Mouse (Mus musculus): ENCODE results near the gene Ceacam12. TPM values are rescaled to one million over a fixed set of nuclear protein-coding genes. Genes with fewer than 3 reads are reported as not detected.
"Not testable (repeated sequence)": the region's sequence is repeated elsewhere in the genome, so short reads cannot be mapped to it uniquely, and the experiment has no call there.

Ceacam12 gene
- polyA plus RNA-seq (2015; fragmentation: Nextera tagmentation; extraction: Ambion mirVana), result not detected in 2 replicates

- ATAC-seq (no peak), DNase-seq (ENCODE audit: low spot score) (no peak)
- Histone ChIP-seq H3K4me3 (ENCODE audit: low read depth, low read length) (no peak within 1 kb of the TSS), H3K4me2 (replicated peaks; ENCODE audit: low read depth, low read length) (no peak within 1 kb of the TSS), H3K9ac (replicated peaks; ENCODE audit: low read depth) (no peak within 1 kb of the TSS), H3K27me3 (replicated peaks; ENCODE audit: insufficient read depth, low read length) (no peaks in the 10 kb centered on the region), H3K4me1 (ENCODE audit: insufficient read depth, low read depth, low read length) (no peaks in the 10 kb centered on the region), H3K9me3 (ENCODE audit: low read length) (peaks cover 11% of the 10 kb centered on the region), H3K27ac (ENCODE audit: low read length) (no peak within 1 kb of the TSS), H3K36me3 (ENCODE audit: insufficient read depth, low read length) (no peaks in the 10 kb centered on the region)
- TF ChIP-seq CTCF (IDR thresholded peaks at IDR 0.05), result no peak
- WGBS, result 60% methylated on average over 1 of the region's 1 CpGs
Measured at GRCm38 (mm10) chr7:18065629-18066028, at the start of gene Ceacam12. Ceacam12 (plus strand) TSS chr7:18065929.

- not testable (repeated sequence) for H3K27ac ChIP-seq (ENCODE audit: low read length); ATAC-seq; H3K9me3 ChIP-seq (ENCODE audit: low read length); H3K36me3 ChIP-seq (ENCODE audit: insufficient read depth, low read length); H3K27me3 ChIP-seq (replicated peaks; ENCODE audit: insufficient read depth, low read length); H3K4me3 ChIP-seq (ENCODE audit: low read depth, low read length); H3K4me1 ChIP-seq (ENCODE audit: insufficient read depth, low read depth, low read length); H3K4me2 ChIP-seq (replicated peaks; ENCODE audit: low read depth, low read length); DNase-seq (ENCODE audit: low spot score); H3K9ac ChIP-seq (replicated peaks; ENCODE audit: low read depth)
- WGBS, result 53% methylated on average over 1 of the region's 1 CpGs
Measured at GRCm38 (mm10) chr7:18073821-18074220, 8.1 kb downstream of the Ceacam12 start.

GRCm38 (mm10) chr7:18100785-18101184 is 35.1 kb downstream of the Ceacam12 start:
- H3K27ac ChIP-seq (ENCODE audit: low read length), result no peak overlapping the region
- no peak overlapping the region for H3K9ac ChIP-seq (replicated peaks; ENCODE audit: low read depth)
- H3K4me2 ChIP-seq (replicated peaks; ENCODE audit: low read depth, low read length), result no peak overlapping the region
- H3K4me1 ChIP-seq (ENCODE audit: insufficient read depth, low read depth, low read length), result no peaks in the 10 kb centered on the region
- ATAC-seq, result no peak
- no peaks in the 10 kb centered on the region for H3K9me3 ChIP-seq (ENCODE audit: low read length)
- TF ChIP-seq CTCF (IDR thresholded peaks at IDR 0.05), result no peak
- no peak for TF ChIP-seq EP300 (IDR thresholded peaks at IDR 0.05)
- WGBS, result 42% methylated on average over 2 of the region's 2 CpGs
- no peak for DNase-seq (ENCODE audit: low spot score)
- H3K4me3 ChIP-seq (ENCODE audit: low read depth, low read length), result no peak overlapping the region
- H3K36me3 ChIP-seq (ENCODE audit: insufficient read depth, low read length), result no peaks in the 10 kb centered on the region
- no peaks in the 10 kb centered on the region for H3K27me3 ChIP-seq (replicated peaks; ENCODE audit: insufficient read depth, low read length)

Small RNAs within 50 kb of the gene (microRNA-seq; reads per million reads assigned to microRNA genes)
- not detected for gene Gm22414

Other genes starting within 250 kb of the Ceacam12 start
- not detected in 2 replicates for gene Gm5155, start 194.2 kb upstream of the Ceacam12 start, polyA plus RNA-seq (2015; fragmentation: Nextera tagmentation; extraction: Ambion mirVana)
- gene Ceacam11, start 93.8 kb upstream of the Ceacam12 start, polyA plus RNA-seq (2015; fragmentation: Nextera tagmentation; extraction: Ambion mirVana), result not detected in 2 replicates
- not detected in 2 replicates for gene Ceacam13, start 56.0 kb upstream of the Ceacam12 start, polyA plus RNA-seq (2015; fragmentation: Nextera tagmentation; extraction: Ambion mirVana)
- gene Igfl3, start 110.6 kb downstream of the Ceacam12 start, polyA plus RNA-seq (2015; fragmentation: Nextera tagmentation; extraction: Ambion mirVana), result not detected in 2 replicates
- gene Mill1, start 179.4 kb downstream of the Ceacam12 start, polyA plus RNA-seq (2015; fragmentation: Nextera tagmentation; extraction: Ambion mirVana), result not detected in 2 replicates

Measured in lung, postnatal 0 days (tissue).